Mouse (Mus musculus): ENCODE data around the gene Rtn1.

Rtn1 gene

GRCm38 (mm10) chr12:72374823-72375225, 34.0 kb downstream of the Rtn1 start:
- DNase-seq (ENCODE audit: extremely low spot score, low spot score), result peak; percentile 47

DNA sequence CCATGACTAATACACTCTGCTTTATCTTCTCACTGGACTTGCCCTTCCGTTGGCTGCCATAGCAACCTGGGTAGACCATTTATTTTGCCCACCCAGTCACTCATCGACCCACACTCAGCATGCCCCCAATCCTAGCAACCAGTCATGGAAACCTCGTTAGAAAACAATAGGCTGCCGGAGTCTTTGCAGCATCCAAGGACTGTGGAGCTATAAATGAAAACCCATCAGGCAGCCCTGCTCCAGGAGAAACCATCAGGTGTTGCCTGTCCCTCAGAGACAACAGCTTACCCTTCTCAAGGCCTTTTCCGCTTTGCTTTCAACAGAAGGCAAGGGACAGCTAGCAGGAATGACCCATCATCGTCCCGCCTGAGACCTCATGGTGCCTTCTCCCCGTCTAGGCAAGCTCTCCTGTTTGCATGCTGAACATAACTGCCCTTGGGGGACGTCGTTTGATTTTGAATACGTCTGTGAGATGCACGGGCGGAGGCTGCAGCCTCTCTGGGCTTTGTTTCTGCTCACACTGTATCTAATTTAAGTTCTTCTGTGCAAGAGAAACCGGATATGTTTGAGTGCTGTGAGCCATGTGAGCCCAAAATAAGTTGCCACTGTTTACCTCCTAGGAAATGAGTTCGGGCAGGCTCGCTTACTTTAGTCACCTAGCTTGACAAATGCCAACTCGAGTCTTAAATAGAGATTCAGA, 34.8 kb downstream of the Rtn1 start:
- DNase-seq (ENCODE audit: extremely low spot score, low spot score), result peak; percentile 56

DNA sequence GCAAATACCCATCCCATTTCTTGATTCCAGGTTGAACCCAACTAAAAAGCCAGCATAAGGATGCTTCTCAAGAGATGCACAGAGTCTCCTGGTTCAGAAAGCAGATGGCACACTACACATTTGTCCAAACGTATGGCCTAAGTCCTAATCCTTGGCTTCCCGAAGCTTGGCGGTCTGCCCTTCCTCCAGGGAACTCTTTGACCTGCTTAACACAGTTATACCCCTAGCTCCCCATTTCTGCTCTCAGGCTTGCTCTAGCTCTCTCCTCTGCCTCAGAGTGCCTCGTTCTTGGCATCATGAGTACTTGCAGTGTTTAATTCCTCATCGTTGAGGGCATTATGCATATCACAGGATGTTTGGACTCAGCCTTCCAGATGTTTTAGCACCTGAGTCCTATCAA, 38.8 kb downstream of the Rtn1 start:
- DNase-seq (ENCODE audit: extremely low spot score, low spot score), result no peak

GRCm38 (mm10) chr12:72366763-72367162, 42.1 kb downstream of the Rtn1 start:
- DNase-seq (ENCODE audit: extremely low spot score, low spot score), result no peak

DNA sequence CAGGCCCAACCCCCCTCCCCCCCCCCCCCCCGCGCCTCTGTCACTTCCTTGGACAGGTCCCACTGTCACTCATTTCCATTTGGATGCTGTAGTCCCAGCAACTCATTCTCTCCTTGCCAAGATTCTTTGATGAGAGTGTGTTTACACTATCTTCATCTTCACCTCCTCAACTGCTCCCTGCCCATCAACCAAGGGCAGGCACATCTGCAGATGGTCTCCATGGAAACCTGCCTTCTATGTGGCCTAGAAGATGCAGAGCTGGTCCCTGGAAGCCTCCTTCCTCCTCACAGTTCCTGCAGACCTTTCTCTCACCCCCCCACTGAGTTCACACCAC, 42.8 kb downstream of the Rtn1 start:
- DNase-seq (ENCODE audit: extremely low spot score, low spot score), result no peak

DNA sequence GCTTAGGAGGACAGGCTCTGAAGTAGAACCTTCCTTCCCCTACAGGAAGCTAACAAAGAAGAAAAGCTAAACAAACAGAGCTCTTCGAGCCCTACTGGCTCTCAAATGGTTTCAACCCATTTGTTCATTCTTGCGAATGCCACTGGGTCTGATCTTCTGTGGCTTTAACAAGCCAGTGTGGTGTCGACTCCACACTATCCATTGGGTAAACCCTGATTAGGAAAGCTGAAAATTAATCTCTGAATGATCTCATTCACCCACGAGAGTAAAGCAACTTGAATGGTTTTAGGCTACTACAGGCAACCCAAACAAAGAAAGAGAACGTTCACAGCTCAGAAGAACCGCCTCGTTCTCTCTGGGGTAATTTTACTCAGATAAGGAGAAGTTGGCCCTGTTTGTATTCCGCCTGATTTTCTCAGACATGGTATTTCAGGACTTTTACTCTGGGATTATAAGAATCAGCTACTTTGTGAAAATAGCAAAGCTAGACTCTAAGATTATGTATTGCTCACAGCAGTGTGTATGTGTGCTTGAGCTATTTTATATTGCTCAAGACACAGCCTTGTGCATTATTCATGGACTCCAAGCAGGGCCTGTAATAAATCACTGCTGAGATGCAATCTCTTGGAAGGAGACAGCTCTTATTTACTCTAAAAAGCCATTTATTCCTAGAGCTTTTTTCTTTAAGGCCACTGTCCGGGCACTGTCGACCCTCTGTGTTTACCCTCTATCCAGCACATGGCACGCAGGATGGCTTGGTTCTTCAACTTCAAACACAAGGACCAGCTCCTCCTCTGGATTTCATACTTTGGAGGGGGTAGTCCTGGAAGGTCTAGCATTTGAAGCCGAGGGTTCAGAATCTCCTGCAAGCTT, 43.4 kb downstream of the Rtn1 start:
- peak; percentile 29 for DNase-seq (ENCODE audit: extremely low spot score, low spot score)

DNA sequence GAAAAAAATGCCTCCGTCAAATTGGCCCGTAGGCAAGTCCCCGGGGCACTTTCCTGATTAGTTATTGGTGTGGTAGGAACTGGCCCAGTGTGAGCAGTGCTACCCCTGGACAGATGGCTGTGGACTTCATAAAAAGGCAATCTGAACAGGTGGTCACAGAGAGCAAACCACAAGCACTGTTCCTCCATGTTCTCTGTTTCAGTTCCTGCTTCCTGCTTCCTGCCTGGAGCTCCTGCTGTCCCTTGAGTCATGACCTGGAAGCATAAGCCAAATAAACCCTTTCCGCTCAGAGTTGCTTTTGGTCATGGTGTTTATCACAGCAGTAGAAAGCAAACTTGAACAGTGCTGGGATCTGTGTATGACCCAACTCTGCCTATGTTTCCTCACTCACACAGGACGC, 44.3 kb downstream of the Rtn1 start:
- DNase-seq (ENCODE audit: extremely low spot score, low spot score), result no peak

- no peak for DNase-seq (ENCODE audit: extremely low spot score, low spot score)
Measured at GRCm38 (mm10) chr12:72361701-72362354, 47.0 kb downstream of the Rtn1 start.

DNA sequence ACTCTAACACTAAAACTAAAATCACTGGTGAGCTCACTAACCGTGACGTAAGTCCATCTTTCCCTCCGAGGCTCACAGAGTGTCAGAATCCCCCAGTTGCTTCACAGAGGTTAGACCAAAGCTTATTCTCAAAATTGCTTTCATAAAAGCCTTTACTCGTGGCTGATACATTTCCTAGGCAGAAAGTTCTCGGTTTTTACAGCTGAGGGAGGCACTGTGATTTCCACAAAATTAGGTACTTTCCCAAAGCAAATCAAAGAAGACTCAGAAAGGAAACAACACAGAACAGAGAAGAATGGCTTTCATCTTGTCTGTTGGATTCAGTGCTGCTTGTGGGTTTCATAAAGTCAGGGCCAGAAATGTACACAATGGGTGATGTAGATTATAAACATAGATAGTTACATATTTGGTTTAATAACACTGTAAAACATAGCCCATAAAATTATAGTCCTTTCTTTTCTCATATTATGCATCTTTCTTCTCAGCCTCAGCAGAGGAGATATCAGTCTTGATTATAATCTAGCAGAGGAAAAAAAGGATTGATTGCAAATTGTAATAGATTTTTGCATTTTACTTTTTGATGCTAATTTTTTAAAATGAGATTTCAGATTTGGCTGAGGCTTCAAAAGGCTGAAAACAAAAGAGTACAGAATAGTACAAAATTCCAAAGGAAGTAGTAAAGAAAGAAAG, 47.8 kb downstream of the Rtn1 start:
- DNase-seq (ENCODE audit: extremely low spot score, low spot score), result no peak

GRCm38 (mm10) chr12:72359903-72360302, 49.0 kb downstream of the Rtn1 start:
- no peak for DNase-seq (ENCODE audit: extremely low spot score, low spot score)

DNA sequence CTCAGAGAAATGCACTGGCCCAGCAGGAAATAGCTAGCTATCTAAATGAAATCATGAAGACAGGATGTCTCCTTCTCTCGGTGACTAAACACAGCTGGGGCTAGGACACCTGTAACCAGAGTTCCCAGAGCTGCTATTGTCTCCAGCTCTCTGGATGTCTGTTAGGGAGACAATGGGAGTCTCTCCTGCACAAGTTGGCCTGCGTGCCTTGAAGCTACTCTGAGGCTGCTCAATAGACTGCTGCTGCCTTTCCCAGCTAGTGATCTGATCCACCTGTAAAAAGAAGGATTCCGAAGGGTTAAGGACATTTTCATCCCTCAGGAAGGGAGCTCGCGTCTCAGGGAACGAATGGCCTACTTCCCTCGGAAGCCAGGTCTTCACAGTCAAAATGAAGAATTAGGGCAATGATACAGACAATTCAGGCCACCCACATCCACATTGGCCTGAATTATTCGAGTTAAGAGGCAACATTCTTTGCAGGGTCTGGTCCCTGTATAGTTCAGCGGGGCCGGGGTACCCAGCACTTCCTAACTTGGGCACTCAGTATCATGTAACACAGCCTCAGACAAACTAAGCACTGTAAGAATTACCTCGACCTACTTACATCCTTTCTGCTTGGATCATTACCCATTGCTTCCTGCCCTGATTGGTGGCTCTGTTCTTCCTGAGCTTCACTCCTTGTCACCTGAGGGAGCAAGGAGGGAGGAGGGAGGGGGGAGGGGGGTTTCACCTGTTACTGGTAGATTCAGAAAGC, 51.0 kb downstream of the Rtn1 start:
- DNase-seq (ENCODE audit: extremely low spot score, low spot score), result no peak

DNA sequence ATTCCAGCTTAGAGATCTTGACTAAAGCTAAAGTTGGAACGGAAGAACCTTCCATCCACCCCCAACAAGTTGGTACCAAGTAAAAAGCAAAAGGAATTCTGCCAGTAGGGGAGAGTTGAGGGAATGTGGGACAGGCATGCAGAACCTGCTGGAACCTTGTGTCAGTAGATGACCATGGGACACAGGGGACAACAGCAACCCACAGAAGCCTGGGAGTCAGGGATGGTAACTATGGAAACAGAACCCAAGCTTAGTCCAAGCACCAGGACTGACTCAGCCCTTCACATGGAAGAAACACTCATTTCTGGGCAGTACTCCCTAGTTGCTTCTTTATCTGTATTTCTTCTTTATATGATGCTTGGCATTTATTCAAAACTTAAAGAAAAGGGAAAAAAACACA, 54.6 kb downstream of the Rtn1 start:
- DNase-seq (ENCODE audit: extremely low spot score, low spot score), result no peak

DNA sequence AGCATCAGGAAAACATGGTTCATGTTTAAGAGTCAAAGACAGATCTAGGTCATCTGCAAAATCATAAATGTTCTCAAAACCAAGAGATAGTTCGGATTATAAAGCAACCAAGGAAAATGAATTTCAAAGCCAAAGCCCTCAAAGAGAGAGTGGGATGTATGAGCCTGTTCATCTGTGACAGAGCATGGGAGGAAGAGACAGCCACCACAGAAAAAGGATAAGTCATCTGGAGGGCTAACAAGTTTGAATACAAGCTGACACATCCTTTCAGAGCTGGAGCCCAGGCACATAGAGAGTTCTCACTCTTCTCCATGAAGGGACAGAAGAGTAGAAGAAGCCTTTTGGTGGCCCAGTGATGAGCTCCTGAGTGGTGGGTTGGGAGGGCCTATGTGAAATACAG, 55.3 kb downstream of the Rtn1 start:
- DNase-seq (ENCODE audit: extremely low spot score, low spot score), result no peak

- no peak for DNase-seq (ENCODE audit: extremely low spot score, low spot score)
Measured at GRCm38 (mm10) chr12:72348508-72348907, 60.3 kb downstream of the Rtn1 start.

DNA sequence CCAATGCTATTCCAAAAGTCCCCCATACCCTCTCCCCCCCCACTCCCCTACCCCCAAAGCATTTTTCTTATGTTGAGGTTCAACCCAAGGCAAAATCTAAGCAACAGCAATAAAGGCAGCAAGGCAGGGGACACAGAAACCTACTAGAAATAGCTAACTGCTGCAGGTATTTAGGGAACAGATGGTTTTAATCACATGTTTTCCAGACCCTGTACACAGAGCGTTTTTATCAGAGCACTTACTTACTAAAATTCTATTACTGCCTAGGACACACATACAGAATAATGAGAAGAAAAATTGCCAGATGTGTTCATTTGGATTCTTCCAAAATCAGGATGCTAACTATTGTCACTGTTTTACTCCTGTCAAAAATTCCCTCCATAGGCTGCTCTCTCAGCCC, 61.7 kb downstream of the Rtn1 start:
- DNase-seq (ENCODE audit: extremely low spot score, low spot score), result no peak

GRCm38 (mm10) chr12:72343639-72344038, 65.2 kb downstream of the Rtn1 start:
- DNase-seq (ENCODE audit: extremely low spot score, low spot score), result no peak

DNA sequence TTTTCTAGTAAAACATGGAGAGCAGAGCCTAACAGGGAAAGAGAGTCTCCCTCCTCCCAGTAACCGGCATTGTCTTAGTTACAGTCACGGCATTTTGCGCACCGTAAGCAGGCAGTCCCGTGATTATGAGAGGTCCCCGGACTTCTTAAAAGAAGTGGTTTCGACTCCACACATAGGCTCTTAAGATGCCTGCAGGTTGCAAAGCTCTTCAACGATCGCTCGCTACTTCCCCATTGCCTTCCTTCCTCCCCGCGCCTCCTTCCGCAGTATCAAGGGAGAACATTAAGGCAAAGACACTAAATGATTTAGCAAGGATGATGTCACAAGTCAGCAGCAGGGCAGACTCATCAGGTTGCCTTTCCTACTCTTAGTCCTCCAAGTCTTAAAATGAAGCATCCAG, 72.8 kb downstream of the Rtn1 start:
- no peak for DNase-seq (ENCODE audit: extremely low spot score, low spot score)

DNA sequence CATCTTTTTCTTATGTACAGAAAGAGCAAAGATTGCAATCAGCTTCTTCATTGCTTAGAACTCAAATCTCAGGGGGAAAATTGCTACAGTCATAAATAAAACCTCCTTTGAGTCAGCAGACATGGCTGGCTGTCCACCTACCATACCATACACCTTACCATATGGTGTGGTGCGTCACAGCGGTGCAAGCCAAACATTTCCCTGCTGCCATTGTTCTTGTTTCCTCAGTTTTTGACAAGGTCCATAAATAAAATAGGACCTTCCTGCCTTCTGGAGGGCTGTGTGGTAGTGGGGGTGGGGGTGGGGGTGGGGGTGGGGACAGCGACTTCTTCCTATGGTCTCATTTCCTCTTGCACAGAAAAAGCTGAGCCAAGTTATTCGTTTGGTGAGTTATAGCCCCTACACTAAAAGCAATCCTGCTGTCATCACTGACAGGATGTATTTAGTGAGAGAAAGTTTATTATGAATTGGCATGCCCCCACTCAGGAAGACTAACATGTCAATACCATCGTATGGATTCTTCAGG, 76.3 kb downstream of the Rtn1 start:
- DNase-seq (ENCODE audit: extremely low spot score, low spot score), result no peak

DNA sequence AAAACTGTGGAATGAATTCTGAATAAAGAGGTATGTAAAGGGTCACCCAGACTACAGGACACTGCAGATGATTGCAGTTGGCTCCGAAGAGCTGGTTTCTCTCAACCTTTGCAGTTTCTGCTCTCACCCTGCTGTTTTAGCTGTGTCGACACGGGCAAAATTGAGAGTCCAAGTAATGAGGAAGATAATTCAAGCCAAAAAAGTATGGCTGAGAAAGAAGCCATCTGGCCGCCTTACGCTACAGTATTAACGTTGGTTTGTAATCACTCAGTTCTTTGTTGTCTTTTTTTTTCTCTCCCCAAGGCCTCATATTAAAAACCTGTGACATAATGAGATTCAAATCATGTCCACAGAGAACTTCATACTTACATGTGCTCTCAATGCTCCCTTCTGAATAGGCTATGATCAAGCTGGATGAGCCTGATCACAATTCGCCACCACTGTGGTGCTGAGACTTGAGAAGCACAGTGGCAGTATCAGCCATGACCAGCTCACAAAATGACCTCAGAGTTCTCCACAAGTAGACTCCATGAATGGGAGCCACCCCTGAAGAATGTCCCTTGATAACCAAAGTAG, 76.9 kb downstream of the Rtn1 start:
- no peak for DNase-seq (ENCODE audit: extremely low spot score, low spot score)

DNA sequence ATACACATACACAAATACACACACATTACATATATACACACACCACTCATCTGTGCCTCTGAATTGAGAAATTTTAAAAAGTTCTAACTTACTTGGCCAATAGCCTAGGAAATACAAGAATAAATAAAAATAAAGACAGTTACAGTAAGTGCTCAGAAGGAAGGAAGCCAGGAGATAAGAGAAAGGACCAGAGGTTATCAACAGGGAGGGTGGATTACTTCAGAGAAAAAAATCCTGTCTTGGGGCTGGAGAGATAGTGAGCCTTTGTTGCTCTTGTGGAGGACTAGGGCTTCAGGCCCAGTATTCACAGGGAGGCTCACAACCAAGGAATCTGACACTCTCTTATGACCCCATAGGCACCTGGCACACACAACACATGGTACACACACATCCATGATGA, 82.8 kb downstream of the Rtn1 start:
- no peak for DNase-seq (ENCODE audit: extremely low spot score, low spot score)

- peak; percentile 26 for DNase-seq (ENCODE audit: extremely low spot score, low spot score)
Measured at GRCm38 (mm10) chr12:72325025-72325424, 83.8 kb downstream of the Rtn1 start.

Measured in neural tube, embryonic 10.5 days (tissue).